Mouse (Mus musculus): ENCODE measurements around the gene Tm4sf4. TPM values are rescaled to one million over a fixed set of nuclear protein-coding genes. Genes with fewer than 3 reads are reported as not detected.
A peak's percentile ranks its signal among the peaks of the same experiment; 100 is the strongest.

The Tm4sf4 gene
- polyA plus RNA-seq, 1 experiment, result 0.08 TPM

GRCm38 (mm10) chr3:57474421-57474820, 49.3 kb downstream of the Tm4sf4 start:
- H3K79me2 ChIP-seq (ENCODE audit: control insufficient read depth, insufficient read depth), result peaks cover 47% of the 10 kb centered on the region
- H3K4me3 ChIP-seq, result no peak overlapping the region
- peak overlapping the region; percentile 35 for H3K4me2 ChIP-seq (ENCODE audit: low read depth)
- peaks cover 22% of the 10 kb centered on the region for H3K36me3 ChIP-seq (ENCODE audit: control insufficient read depth, insufficient read depth)
- no peaks in the 10 kb centered on the region for H3K27me3 ChIP-seq (ENCODE audit: control insufficient read depth, insufficient read depth, insufficient read length)
- TF ChIP-seq E2F4 (IDR thresholded peaks at IDR 0.05; ENCODE audit: insufficient read depth) (no peak), POLR2AphosphoS2 (IDR thresholded peaks at IDR 0.05; ENCODE audit: insufficient read length, low read depth) (no peak), SRF (IDR thresholded peaks at IDR 0.05; ENCODE audit: control insufficient read depth, insufficient read length, low read depth) (no peak), CEBPB (IDR thresholded peaks at IDR 0.05; ENCODE audit: insufficient read depth, poor library complexity, severe bottlenecking) (no peak), USF1 (IDR thresholded peaks at IDR 0.05; ENCODE audit: low read depth) (no peak), MYOG (IDR thresholded peaks at IDR 0.05; ENCODE audit: control insufficient read depth in 1 of 3, insufficient read depth in 1 of 3, insufficient read length in 2 of 3, low read depth in 2 of 3) (no peak), POLR2A (IDR thresholded peaks at IDR 0.05; ENCODE audit: insufficient read length, low read depth) (no peak), MYOD1 (IDR thresholded peaks at IDR 0.05; ENCODE audit: control insufficient read depth in 1 of 3, insufficient read length in 2 of 3, low read depth in 2 of 3) (no peak), REST (IDR thresholded peaks at IDR 0.05; ENCODE audit: insufficient read depth, insufficient read length) (no peak)
- H3ac ChIP-seq (ENCODE audit: control insufficient read depth, insufficient read length), result no peak overlapping the region

- Histone ChIP-seq H3ac (ENCODE audit: control insufficient read depth, insufficient read length) (no peak overlapping the region), H3K4me2 (ENCODE audit: low read depth) (no peak overlapping the region)
Measured at GRCm38 (mm10) chr3:57480640-57481039, 55.5 kb downstream of the Tm4sf4 start.

GRCm38 (mm10) chr3:57481981-57482380, 56.9 kb downstream of the Tm4sf4 start:
- Histone ChIP-seq H3K27me3 (ENCODE audit: control insufficient read depth, insufficient read depth, insufficient read length) (no peaks in the 10 kb centered on the region), H3K79me2 (ENCODE audit: control insufficient read depth, insufficient read depth) (peaks cover 79% of the 10 kb centered on the region), H3ac (ENCODE audit: control insufficient read depth, insufficient read length) (no peak overlapping the region), H3K36me3 (ENCODE audit: control insufficient read depth, insufficient read depth) (peaks cover 5% of the 10 kb centered on the region), H3K4me2 (ENCODE audit: low read depth) (no peak overlapping the region), H3K4me3 (no peak overlapping the region)
- TF ChIP-seq POLR2AphosphoS2 (IDR thresholded peaks at IDR 0.05; ENCODE audit: insufficient read length, low read depth) (no peak), POLR2A (IDR thresholded peaks at IDR 0.05; ENCODE audit: insufficient read length, low read depth) (no peak)

More at GRCm38 (mm10) chr3:57480640-57481039, 55.5 kb downstream of the Tm4sf4 start:
- Histone ChIP-seq H3K4me3 (no peak overlapping the region), H3K79me2 (ENCODE audit: control insufficient read depth, insufficient read depth) (peaks cover 66% of the 10 kb centered on the region), H3K36me3 (ENCODE audit: control insufficient read depth, insufficient read depth) (peaks cover 15% of the 10 kb centered on the region), H3K27me3 (ENCODE audit: control insufficient read depth, insufficient read depth, insufficient read length) (no peaks in the 10 kb centered on the region)
- no peak for TF ChIP-seq POLR2A (IDR thresholded peaks at IDR 0.05; ENCODE audit: insufficient read length, low read depth)
- TF ChIP-seq MYOD1 (IDR thresholded peaks at IDR 0.05; ENCODE audit: control insufficient read depth in 1 of 3, insufficient read length in 2 of 3, low read depth in 2 of 3), result no peak
- TF ChIP-seq POLR2AphosphoS2 (IDR thresholded peaks at IDR 0.05; ENCODE audit: insufficient read length, low read depth), result no peak
- TF ChIP-seq TCF12 (IDR thresholded peaks at IDR 0.05; ENCODE audit: insufficient read depth, poor library complexity, severe bottlenecking), result no peak
- no peak for TF ChIP-seq MYOG (IDR thresholded peaks at IDR 0.05; ENCODE audit: control insufficient read depth in 1 of 3, insufficient read depth in 1 of 3, insufficient read length in 2 of 3, low read depth in 2 of 3)
- TF ChIP-seq E2F4 (IDR thresholded peaks at IDR 0.05; ENCODE audit: insufficient read depth), result no peak
- no peak for TF ChIP-seq CEBPB (IDR thresholded peaks at IDR 0.05; ENCODE audit: insufficient read depth, poor library complexity, severe bottlenecking)
- no peak for TF ChIP-seq SRF (IDR thresholded peaks at IDR 0.05; ENCODE audit: control insufficient read depth, insufficient read length, low read depth)
- TF ChIP-seq MAX (IDR thresholded peaks at IDR 0.05; ENCODE audit: low read depth), result no peak
- TF ChIP-seq USF1 (IDR thresholded peaks at IDR 0.05; ENCODE audit: low read depth), result no peak
- no peak for TF ChIP-seq TCF3 (IDR thresholded peaks at IDR 0.05; ENCODE audit: insufficient read length, low read depth)
- no peak for TF ChIP-seq REST (IDR thresholded peaks at IDR 0.05; ENCODE audit: insufficient read depth, insufficient read length)

- H3K36me3 ChIP-seq (ENCODE audit: control insufficient read depth, insufficient read depth), result peaks cover 9% of the 10 kb centered on the region
- H3K27me3 ChIP-seq (ENCODE audit: control insufficient read depth, insufficient read depth, insufficient read length), result no peaks in the 10 kb centered on the region
- H3K4me3 ChIP-seq, result no peak overlapping the region
- H3K4me2 ChIP-seq (ENCODE audit: low read depth), result no peak overlapping the region
- TF ChIP-seq POLR2AphosphoS2 (IDR thresholded peaks at IDR 0.05; ENCODE audit: insufficient read length, low read depth), result no peak
- no peak for TF ChIP-seq TCF12 (IDR thresholded peaks at IDR 0.05; ENCODE audit: insufficient read depth, poor library complexity, severe bottlenecking)
- no peak for TF ChIP-seq USF1 (IDR thresholded peaks at IDR 0.05; ENCODE audit: low read depth)
- no peak for TF ChIP-seq MYOD1 (IDR thresholded peaks at IDR 0.05; ENCODE audit: control insufficient read depth in 1 of 3, insufficient read length in 2 of 3, low read depth in 2 of 3)
- TF ChIP-seq SRF (IDR thresholded peaks at IDR 0.05; ENCODE audit: control insufficient read depth, insufficient read length, low read depth), result no peak
- no peak for TF ChIP-seq POLR2A (IDR thresholded peaks at IDR 0.05; ENCODE audit: insufficient read length, low read depth)
- peaks cover 79% of the 10 kb centered on the region for H3K79me2 ChIP-seq (ENCODE audit: control insufficient read depth, insufficient read depth)
- H3ac ChIP-seq (ENCODE audit: control insufficient read depth, insufficient read length), result no peak overlapping the region
Measured at GRCm38 (mm10) chr3:57486068-57486467, 61.0 kb downstream of the Tm4sf4 start.

- no peaks in the 10 kb centered on the region for H3K27me3 ChIP-seq (ENCODE audit: control insufficient read depth, insufficient read depth, insufficient read length)
- peaks cover 79% of the 10 kb centered on the region for H3K79me2 ChIP-seq (ENCODE audit: control insufficient read depth, insufficient read depth)
- H3K36me3 ChIP-seq (ENCODE audit: control insufficient read depth, insufficient read depth), result peaks cover 12% of the 10 kb centered on the region
- H3K4me2 ChIP-seq (ENCODE audit: low read depth), result peak overlapping the region; percentile 40
- TF ChIP-seq POLR2AphosphoS2 (IDR thresholded peaks at IDR 0.05; ENCODE audit: insufficient read length, low read depth), result no peak
- TF ChIP-seq USF1 (IDR thresholded peaks at IDR 0.05; ENCODE audit: low read depth), result peak; percentile 87
- TF ChIP-seq MAX (IDR thresholded peaks at IDR 0.05; ENCODE audit: low read depth), result peak; percentile 54
- H3ac ChIP-seq (ENCODE audit: control insufficient read depth, insufficient read length), result no peak overlapping the region
- H3K4me3 ChIP-seq, result no peak overlapping the region
Measured at GRCm38 (mm10) chr3:57487455-57488153, 62.5 kb downstream of the Tm4sf4 start.

Other genes with a start within 250 kb of the Tm4sf4 start
- 119 TPM for gene Tm4sf1, start 123.3 kb upstream of the Tm4sf4 start, polyA plus RNA-seq (2012; fragmentation: generic; extraction: Trizol)
- 63.1 TPM for gene Wwtr1, start 150.6 kb downstream of the Tm4sf4 start, polyA plus RNA-seq (2012; fragmentation: generic; extraction: Trizol)
- 38.7 TPM for gene Commd2, start 226.4 kb downstream of the Tm4sf4 start, polyA plus RNA-seq (2012; fragmentation: generic; extraction: Trizol)